Mouse (Mus musculus): ENCODE data around the gene Kank4.
"Not testable (repeated sequence)": the region's sequence is repeated elsewhere in the genome, so short reads cannot be mapped to it uniquely, and the experiment has no call there.

The Kank4 gene

DNA sequence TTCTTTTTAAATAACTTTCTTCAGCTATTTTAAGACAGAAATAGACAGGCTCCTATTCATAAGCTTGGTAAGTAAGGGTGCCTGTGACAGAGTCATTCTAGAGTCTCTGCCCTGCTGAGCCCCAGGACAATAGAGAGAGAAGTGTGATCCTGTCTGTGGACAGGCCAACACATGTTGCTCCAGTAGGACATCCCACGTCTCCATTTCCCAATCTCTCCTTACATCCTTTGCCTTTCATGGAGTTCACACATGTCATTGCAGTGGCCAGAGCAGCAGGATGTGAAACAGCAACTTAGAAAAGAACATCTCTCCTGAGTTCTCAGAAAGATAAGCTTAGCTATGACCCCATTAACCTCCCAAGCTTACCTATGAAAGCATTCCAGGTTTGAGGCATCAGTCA, 14.4 kb upstream of the Kank4 start:
- no peak for DNase-seq (ENCODE audit: low spot score)

DNA sequence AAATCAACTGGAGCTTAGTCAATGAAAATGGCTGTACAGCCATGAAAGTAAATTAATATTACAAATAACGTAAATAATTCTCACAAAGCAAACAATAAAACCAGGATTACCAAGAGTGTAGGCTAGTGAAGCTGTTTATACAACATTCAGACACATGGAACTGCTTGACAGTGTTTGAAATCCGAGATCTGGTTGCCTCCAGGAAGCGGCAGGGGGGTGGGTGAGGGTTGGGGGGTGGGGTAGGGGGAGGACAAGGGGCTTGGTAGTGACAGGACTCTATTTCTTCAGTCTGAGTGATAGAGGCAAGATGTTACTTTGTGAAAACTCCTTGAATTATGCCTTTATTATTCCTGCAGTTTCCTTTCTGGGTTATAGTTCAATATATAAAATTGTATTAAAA, 9.4 kb upstream of the Kank4 start:
- no peak for DNase-seq (ENCODE audit: low spot score)

DNA sequence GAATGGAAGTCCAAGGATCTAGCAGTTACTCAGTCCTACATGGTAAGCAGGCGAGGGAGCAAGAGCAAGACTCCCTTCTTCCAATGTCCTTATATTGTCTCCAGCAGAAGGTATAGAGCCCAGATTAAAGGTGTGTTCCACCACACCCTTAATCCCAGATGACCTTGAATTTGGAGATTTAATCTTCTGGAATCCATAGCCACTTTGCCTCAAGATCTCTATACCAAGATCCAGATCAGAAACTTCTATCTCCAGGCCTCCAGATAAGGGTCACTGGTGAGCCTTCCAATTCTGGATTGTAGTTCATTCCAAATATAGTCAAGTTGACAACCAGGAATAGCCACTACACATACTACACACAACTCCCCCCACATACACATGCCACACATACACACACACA, 6.4 kb upstream of the Kank4 start, which contains the start of gene I0C0044D17Rik:
Gene I0C0044D17Rik (minus strand): TSS at position 101 of the 400 bp plus-strand sequence.
- not testable (repeated sequence) for DNase-seq (ENCODE audit: low spot score)

DNA sequence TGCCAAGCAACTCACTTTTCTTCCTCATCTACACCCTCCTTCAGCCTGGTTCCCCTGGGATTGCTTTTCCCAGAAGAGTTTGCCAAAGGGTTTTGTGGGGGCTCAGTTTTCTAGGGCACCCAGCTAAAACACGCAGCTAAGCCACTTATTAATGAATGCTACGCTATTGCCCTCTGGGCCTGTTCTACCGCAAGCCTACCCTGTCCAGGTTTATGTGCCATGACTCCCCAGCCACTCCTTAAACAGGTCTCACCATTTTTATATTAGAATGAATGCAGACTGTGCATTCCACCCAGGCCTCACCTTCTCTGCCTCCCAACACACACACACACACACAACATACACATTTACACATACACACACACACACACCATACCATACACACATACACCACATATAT, 5.7 kb upstream of the Kank4 start:
- DNase-seq (ENCODE audit: low spot score): no peak

DNA sequence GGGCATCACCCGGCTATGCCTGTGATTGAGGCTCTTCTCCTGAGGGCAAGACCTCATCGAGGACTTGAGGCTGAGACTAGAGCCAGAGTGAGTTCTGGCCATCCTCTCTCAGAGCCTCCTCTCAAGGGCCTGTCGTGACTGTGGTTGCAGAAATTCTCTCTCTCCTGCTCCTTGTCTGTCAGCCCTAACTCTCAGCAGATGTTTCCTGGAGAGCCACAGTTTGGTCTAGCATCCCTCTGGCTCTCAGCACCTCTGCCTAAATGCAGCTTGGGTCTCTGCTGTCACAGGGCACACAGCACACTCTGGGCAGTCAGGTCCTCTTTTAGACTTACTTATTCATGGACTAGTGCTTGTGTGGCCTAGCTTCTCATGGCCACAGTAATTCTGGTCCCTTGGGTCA, 5.1 kb upstream of the Kank4 start:
- no peak for DNase-seq (ENCODE audit: low spot score)

DNA sequence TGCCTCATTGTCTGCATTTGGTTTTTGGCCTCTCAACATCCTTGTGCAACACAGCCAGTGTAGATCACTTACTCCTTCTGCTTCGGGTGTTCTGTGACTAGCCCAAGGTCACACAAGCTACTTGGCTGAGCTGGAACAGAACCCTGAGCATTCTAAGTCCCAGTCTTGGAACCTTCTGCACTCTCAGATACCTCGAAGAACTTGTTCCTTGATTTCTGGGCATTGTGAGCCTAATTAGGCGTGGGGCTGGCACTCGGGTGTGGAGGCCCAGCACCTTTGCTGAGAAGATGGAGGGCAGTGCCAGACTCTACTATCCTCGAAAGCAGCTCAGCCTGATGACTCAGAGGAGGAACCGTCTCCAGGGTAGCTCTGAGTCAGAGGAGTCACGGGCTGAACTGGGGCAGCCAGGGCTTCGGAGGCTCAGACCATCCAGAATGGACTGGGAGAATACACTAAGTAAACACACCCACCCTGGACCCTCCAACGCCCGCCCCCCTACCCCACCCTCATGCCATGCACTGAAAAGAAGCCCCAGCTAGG, 1.9 kb upstream of the Kank4 start:
- DNase-seq (ENCODE audit: low spot score): no peak

DNA sequence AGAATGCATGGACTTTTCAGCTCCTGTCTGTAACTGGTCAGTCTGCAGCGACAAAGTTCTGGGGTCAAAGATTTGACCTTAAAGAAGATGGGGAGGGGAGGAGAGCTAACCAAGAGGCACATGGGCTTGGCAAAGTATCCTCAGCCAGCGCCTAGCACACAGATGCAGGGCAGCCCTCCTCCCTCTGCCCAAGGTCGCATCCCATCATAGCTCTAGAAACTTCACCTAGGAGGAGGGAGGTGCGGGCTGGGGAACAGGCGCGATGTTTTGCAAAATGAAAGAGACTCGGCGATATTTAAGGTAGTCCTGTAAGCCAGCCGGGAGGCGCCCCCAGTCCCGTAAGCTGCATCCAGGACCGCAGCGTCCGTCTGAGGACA, 542 bp downstream of the Kank4 start:
- peak; percentile 11 for DNase-seq (ENCODE audit: low spot score)

DNA sequence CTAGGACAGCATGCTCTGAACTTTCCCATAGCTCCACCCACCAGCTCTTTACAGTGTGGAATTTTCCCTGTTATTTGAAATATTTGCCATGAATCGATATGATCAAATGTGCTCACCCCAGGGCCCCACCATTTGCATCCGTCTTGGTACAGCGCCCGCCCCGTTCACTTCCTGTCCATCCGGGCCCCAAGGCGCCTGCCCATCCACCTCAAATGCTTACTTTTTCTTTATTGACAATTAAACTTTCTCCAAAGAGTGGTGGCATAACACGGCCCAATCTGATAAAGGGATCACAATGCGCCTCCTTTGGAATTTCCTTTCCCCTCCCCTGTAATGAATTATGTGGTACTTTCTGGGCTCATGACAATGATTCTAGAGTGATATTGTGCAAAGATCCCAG, 11.0 kb downstream of the Kank4 start:
- no peak for DNase-seq (ENCODE audit: low spot score)

DNA sequence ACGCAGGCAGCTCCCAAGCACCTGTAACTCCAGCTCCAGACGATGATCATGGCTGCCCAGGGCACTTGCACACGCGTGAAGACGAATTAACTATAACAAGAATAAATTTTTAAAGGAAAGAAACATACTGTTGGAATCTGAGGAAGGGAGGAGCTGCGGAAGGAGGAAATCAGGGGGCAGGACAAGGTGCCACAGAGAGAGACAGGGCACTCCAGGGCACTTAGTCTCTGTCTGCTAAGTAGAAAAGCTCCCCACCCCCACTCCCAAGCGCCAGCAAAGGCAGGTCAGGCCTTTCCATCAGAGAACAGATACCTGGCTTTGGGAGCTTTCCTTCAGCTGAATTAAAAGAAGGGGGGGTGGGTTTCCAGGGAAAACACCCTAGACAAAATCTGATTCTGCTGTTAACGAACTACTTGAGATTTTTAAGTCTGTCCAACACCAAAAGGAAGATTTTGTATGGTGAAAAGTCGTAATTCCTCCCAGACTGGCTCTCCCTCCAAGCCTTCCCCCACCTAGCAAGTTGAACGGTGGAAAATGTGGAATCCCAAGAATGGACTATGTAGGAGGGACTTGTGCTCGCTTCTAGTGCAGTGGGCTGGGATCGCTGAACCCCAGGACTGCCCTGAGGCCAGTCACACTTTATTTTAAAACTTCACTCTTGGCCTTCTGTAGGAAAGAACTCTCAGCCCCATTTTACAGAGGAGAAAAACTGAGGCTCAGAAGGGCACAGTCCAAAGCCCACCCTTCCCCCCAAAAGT, 11.9 kb downstream of the Kank4 start:
- no peak for DNase-seq (ENCODE audit: low spot score)

DNA sequence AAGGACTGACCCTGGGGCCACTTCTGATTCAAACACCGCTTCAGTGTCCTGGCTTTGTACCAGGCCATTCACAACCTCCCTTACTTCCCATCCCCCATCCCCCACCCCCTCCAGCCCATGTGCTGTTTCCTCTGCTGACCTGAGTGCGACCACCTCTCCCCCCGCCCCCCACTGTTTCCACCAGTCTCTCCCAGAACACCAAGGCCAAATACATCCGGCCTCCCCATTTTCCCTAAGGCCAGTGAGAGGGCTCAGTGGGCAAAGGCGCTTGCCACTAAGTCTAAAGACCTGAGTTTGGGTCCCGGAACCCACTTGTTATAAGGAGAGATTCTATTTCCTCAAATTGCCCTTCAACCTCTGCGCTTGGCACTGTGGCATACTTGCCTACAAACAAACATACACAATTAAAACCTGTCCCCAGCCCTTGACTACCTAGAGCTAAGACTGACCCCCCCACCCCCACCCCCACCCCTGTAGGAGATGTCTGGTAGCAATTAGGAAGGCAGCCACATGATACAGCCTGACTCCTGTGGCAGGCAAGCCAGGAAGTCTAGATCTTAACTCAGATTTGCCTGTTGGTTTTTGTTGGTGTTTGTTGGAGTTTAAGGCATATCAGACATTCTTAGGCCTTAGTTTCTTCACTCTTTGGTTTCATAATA, 12.7 kb downstream of the Kank4 start:
- DNase-seq (ENCODE audit: low spot score): no peak

DNA sequence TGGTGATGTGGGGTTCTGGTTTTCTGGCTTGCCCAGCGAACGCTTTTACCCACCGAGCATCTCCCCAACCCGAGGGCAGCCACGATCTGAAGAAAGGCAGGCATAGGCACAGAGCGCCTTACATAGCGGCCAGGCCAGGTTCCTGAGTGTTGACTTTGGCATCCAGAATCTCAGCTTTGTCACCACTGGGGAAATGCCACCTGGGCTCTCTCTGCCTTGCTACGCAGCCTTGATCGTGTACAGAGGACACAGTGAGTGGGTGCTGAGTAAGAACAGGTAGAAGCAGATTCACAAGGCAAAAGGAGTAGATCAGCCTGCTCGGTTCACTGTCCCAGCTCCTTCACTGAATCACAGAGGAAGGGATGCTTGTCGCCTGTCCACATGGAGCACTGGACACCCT, 15.6 kb downstream of the Kank4 start:
- no peak for DNase-seq (ENCODE audit: low spot score)

DNA sequence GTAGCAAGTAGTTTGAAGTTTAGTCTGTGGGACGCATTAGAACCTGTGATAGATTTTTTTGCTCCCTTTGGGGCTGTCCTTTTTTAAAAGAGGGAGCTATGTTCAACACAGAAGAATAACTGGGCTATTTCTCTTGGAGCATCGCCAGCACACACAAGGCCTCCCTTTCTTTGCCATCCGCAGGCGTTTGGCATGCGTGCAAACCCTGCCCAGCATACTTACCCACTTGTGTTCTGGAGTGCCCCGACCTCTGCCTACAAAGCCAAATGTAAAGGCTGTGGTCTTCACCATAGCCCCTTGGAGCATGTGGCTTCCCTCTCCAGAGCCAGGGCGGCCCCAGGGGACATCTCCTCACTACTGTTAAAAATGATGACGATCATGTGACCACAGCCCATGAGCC, 16.5 kb downstream of the Kank4 start:
- no peak for DNase-seq (ENCODE audit: low spot score)

DNA sequence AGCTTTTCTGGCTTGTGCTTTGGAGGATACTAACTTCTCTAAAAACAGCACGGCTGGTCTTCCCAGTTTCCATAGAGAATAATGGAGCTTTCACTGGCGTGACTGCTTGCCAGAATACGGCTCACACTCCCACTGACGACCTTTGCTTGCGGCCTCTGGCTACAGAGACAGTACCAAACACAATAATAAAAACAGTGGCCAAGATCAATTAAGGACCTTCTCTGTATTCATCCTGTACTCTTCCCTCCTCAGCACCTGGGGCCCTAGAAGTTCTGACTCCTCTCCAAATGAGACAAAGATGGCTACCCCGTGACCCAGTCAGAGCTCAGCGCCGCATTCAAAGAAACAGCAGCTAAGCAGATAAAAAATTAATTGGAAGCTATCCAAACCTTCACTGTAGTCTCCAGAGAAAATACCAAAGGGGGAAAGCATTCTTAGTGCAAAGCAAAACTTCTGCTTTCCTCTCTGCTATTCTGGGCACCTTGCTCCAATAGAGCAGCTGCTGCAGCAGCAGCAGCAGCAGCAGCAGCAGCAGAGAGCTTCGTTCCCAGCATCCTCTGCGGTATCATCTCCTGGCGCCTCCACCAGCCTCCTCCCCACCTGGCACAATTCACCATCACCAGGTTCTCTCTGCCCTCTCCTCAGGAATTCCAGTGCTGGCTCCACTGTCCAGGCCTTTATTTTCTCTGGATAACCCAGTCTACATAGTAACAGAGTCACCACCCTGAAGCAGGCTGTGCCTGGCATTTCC, 20.6 kb downstream of the Kank4 start:
- no peak for DNase-seq (ENCODE audit: low spot score)

DNA sequence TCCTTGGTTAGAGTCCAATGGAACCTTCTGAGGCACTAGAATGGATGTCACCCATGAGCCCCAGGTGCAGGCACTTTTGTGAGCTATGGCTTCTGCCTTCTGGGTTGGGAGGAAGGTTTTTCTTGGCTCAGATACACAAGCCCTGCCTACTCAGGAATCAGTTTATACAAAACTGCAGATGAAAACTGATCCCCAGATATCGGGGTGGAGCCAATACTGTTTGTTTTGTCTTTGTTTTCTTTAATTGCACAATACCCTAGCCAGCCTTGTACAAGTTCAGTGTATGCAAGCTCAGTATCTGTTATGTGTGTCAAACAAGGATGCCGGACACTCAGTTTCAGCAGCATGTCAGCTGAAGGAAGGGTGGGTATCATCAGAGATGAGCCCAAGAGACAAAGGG, 22.1 kb downstream of the Kank4 start:
- no peak for DNase-seq (ENCODE audit: low spot score)

DNA sequence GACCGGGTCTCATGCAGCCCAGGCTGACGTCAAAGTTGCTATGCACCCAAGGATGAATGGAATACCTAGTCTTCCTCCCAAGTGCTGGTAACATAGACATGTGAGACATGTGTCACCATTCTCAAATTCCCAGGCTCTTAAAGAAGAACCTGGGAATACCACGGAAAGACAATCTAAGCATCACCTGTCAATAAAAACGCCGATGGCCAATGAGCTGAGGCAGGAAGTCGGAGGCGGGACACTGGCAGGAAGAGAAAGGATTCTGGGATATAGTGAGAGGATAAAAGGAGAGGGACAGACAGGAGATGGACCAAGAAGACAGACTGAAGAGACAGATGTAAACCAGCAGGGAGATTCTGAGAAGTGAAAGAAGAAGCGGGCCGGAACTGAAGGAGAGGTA, 23.9 kb downstream of the Kank4 start:
- DNase-seq (ENCODE audit: low spot score): no peak

DNA sequence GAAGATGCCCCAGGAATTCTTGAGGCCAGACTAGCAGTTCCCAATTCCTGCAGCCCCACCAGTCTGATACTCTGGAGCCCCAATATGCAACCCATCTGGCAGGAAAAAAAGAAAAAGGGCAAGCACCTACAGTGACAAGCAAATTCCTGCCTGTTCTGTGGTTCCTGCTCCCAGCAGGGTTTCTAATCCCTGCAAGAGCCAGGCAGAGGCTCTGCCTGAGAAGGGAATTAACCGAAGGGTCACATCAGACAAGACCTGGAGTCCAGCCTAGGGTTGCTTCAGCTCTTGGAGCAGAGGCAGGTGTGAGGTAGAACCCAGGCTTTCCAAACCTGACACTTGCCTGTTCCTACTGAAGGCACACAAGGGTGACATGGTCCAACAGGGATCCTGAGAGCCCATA, 26.6 kb downstream of the Kank4 start:
- DNase-seq (ENCODE audit: low spot score): no peak

DNA sequence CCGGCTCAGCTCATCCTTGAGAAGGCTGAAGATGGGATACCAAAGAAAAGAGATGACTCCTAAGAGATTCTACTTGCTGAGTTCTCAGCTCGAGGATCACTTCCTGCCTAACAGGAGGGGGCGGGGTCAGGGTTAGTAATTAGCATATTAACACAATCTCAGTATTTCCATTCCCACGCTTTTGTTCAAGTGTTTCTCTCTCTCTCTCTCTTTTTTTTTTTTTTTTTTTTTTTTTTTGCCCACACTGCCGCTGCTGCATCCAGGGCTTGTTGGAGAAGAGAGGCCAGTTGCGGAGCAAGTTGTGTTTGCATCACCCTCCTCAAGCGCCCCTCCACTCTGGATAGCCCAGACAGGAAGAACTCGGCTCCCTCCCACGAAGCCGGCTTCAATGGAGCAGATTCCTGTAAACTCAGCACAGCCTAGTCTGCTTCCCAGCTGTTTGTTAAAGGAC, 27.5 kb downstream of the Kank4 start:
- peak; percentile 47 for DNase-seq (ENCODE audit: low spot score)

DNA sequence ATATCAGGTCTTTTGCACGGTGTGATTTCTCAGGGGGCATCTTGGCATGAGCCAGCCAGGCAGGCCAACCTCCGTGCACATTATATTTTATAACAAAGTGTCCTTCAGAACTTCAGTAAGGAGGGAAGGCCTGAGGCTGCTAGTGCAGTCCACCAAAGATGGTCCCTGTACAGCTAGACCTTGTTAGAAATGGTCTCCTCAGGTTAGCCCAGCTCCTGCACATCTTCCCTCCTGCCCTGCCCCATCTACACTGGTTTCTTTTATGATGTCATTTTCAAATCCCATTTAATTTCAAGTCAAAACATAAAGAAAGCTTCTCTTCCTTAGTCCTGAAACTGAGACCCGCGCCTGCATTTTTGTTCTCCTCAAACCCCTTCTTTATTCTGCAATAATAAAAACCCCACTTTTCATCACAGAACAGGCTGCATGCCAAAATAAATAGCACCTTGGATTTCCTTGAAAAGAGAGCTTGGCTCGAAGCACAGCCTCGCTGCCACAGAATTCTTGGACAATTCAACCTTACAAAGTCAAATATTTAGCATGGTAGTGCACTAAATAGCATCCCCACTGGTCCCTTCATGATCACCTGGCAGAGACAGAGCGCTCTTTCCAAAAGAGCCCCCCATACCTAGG, 28.1 kb downstream of the Kank4 start:
- DNase-seq (ENCODE audit: low spot score): no peak

DNA sequence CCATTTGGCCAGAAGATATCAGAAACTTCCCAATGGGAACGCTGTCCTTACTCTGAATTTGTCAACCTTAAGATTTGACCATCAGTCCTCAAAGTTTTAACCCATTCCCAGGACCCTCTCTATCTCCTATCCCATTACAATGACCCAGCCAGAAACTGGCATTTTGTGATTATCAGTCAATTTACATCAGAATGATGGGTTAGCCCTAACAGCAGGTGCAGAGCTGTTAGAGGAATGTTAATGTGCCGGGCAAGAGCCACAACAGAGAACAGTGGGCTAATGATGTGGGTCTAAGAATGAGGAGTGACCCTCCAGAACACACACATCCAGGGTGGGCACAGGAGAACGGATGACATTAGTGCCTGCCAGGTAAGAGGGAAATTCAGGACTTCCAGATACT, 31.1 kb downstream of the Kank4 start:
- no peak for DNase-seq (ENCODE audit: low spot score)

DNA sequence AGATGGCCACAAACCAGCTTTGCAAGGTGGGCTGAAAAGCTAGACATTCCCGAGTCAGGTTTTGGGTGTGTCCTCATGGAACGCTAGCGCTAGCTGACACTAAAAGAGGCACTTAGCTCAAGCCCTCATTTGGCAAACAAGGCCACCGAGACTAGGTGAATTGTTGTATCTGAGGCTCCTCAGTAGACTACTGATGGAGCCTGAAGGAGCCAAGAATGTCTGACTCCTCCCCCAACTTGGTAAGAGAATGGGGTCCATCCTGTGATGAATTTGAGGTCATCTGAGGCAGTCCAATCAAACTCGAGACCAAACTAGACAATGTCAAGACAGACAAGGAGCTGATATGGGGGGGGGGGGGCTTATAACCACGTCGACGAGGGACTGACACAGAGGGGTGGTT, 31.5 kb downstream of the Kank4 start:
- no peak for DNase-seq (ENCODE audit: low spot score)

DNA sequence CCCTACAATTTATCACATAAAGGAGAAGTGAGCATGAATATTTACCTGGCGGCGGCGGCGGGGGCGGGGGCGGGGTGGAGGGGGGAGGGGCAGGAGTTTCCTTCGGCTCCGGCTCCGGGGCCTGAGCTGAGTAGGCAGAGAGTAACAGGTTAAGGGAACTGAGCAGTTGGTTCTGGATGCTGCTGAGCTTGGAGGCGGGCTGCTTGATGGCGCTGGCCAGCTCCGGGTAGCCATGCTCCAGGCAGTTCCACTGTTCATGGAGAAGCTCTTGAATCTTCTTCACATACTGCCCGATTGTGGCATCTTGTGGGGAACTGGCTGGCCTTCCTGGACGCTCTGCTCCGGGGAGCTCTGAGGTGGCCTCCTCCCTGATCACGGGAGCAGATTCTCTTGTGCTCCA, 39.1 kb downstream of the Kank4 start:
- DNase-seq (ENCODE audit: low spot score): no peak

DNA sequence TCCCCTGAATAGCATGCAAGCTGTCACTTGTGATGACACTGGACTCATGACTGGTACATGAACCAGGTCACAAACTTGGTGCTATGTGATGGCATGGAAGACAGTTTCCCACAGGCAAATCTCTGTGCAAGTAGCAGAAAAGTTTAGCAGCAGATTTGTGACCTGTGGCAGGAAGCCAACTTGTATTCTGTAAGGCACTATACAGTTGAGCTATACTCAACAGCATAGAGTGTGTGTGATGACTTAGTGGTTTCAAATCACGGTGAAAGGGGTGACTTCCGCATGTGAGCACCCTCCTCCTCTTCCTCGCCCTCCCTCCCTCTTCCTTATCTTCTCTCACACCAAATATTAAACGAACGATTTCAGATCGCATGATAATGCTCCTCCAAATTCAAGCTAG, 39.9 kb downstream of the Kank4 start:
- no peak for DNase-seq (ENCODE audit: low spot score)

All from retina, embryonic 14.5 days (tissue).